Mouse (Mus musculus) myocyte (in vitro differentiated cells): ENCODE measurements around the gene Gm10644.
A peak's percentile ranks its signal among the peaks of the same experiment; 100 is the strongest.

Source experiments
- MAX ChIP-seq: IDR thresholded peaks from one replicate; pipeline ENCODE4 v1.6.1; 2011; ENCODE audit warnings: low read depth, mild to moderate bottlenecking, control low read depth
- MYOD1 ChIP-seq, 3 experiments: IDR thresholded peaks; one replicate each; pipeline ENCODE4 v1.6.1; 2011; ENCODE audit warnings: control low read depth in 2 of 3, low read depth in 2 of 3, mild to moderate bottlenecking in 2 of 3, moderate library complexity in 1 of 3; ENCODE audit not compliant: insufficient read length in 2 of 3, control insufficient read depth in 1 of 3
- POLR2A ChIP-seq: IDR thresholded peaks from one replicate; pipeline ENCODE4 v1.6.1; 2011; ENCODE audit warnings: low read depth, mild to moderate bottlenecking, control low read depth, moderate library complexity; ENCODE audit not compliant: insufficient read length
- USF1 ChIP-seq: IDR thresholded peaks from one replicate; pipeline ENCODE4 v1.6.1; 2011; ENCODE audit warnings: low read depth, mild to moderate bottlenecking, control low read depth, moderate library complexity

GRCm38 (mm10) chr8:83996567-83997505 is 41.8 kb upstream of the Gm10644 start:
- TF ChIP-seq POLR2A, result peak; percentile 88
- TF ChIP-seq MYOD1 (IDR thresholded peaks at IDR 0.05; ENCODE audit: control insufficient read depth in 1 of 3, insufficient read length in 2 of 3, low read depth in 2 of 3), result no peak
- TF ChIP-seq MAX, result no peak
- TF ChIP-seq USF1, result no peak
